Mouse (Mus musculus) heart, embryonic 15.5 days (tissue): ENCODE results near the gene Atrnl1. TPM values are rescaled to one million over a fixed set of nuclear protein-coding genes. Genes with fewer than 3 reads are reported as not detected.

Experiments
- ATAC-seq: fragments of 200-750 bp; cut with Nextera tagmentation; replicated peaks from 2 replicates; pipeline ENCODE4 v1.8.0; 2017; ENCODE audit warnings: low read depth, moderate TSS enrichment; ENCODE audit not compliant: insufficient number of reproducible peaks, insufficient read depth, low FRiP score
- H3K27ac ChIP-seq: fragments of 300-500 bp; sonication (generic); 2 replicates; pipeline ENCODE4 v1.5.1; 2015; ENCODE audit warnings: mild to moderate bottlenecking, inconsistent platforms
- H3K27me3 ChIP-seq: fragments of 300-500 bp; sonication (generic); 2 replicates; pipeline ENCODE4 v1.6.1; 2015; ENCODE audit warnings: inconsistent platforms
- H3K36me3 ChIP-seq: fragments of 300-500 bp; sonication (generic); 2 replicates; pipeline ENCODE4 v1.6.1; 2015; ENCODE audit warnings: mild to moderate bottlenecking, inconsistent platforms
- H3K4me1 ChIP-seq: fragments of 300-500 bp; sonication (generic); replicated peaks from 2 replicates; pipeline ENCODE4 v1.6.1; 2015; ENCODE audit warnings: inconsistent platforms
- H3K4me2 ChIP-seq: fragments of 300-500 bp; sonication (generic); 2 replicates; pipeline ENCODE4 v1.6.1; 2015; ENCODE audit warnings: inconsistent platforms, mild to moderate bottlenecking, moderate library complexity
- H3K4me3 ChIP-seq: fragments of 300-500 bp; sonication (generic); 2 replicates; pipeline ENCODE4 v1.5.1; 2015; ENCODE audit warnings: mild to moderate bottlenecking, inconsistent platforms
- H3K9ac ChIP-seq: fragments of 300-500 bp; sonication (generic); 2 replicates; pipeline ENCODE4 v1.6.1; 2015; ENCODE audit warnings: mild to moderate bottlenecking, inconsistent platforms
- H3K9me3 ChIP-seq: fragments of 300-500 bp; sonication (generic); replicated peaks from 2 replicates; pipeline ENCODE4 v1.6.1; 2016; ENCODE audit warnings: inconsistent platforms
- WGBS: fragments of 180-500 bp; shearing (Covaris S2); methylation state at CpG from one replicate; pipeline ENCODE4 v1.1.7; 2015; ENCODE audit warnings: mixed read lengths; 5-methylcytosine and 5-hydroxymethylcytosine counted together
- polyA plus RNA-seq: library from polyadenylated mRNA; unstranded; fragments of >200 nt; fragmentation: Nextera tagmentation; extraction: Ambion mirVana; gene quantifications from 2 replicates; pipeline ENCODE4 v1.2.1, GENCODE M21; 2015

Atrnl1 gene
- polyA plus RNA-seq, 1 experiment from 2014 or later, result 2.9 TPM

GRCm38 (mm10) chr19:58064116-58065000 is 453.5 kb downstream of the Atrnl1 start:
- no peaks in the 10 kb centered on the region for H3K36me3 ChIP-seq
- no peak overlapping the region for H3K9ac ChIP-seq
- peaks cover 42% of the 10 kb centered on the region for H3K4me1 ChIP-seq
- H3K9me3 ChIP-seq, result no peaks in the 10 kb centered on the region
- WGBS, result 13% methylated on average over 16 of the region's 16 CpGs
- peak overlapping the region; percentile 11; the same call in 1 of the 2 replicates for H3K4me3 ChIP-seq
- H3K4me2 ChIP-seq, result peak overlapping the region; percentile 40
- H3K27ac ChIP-seq, result peak overlapping the region; percentile 77
- H3K27me3 ChIP-seq, result no peaks in the 10 kb centered on the region
- ATAC-seq, result peak; percentile 45; the same call in 1 of the 2 replicates

GRCm38 (mm10) chr19:58065001-58065314 is 454.1 kb downstream of the Atrnl1 start:
- Histone ChIP-seq H3K4me1 (peaks cover 42% of the 10 kb centered on the region), H3K36me3 (no peaks in the 10 kb centered on the region), H3K9ac (no peak overlapping the region), H3K27ac (peak overlapping the region; percentile 77), H3K4me3 (no peak overlapping the region; the same call in 1 of the 2 replicates), H3K9me3 (no peaks in the 10 kb centered on the region), H3K4me2 (peak overlapping the region; percentile 40), H3K27me3 (no peaks in the 10 kb centered on the region)
- no peak for ATAC-seq
- 31% methylated on average over 5 of the region's 5 CpGs for WGBS

DNA sequence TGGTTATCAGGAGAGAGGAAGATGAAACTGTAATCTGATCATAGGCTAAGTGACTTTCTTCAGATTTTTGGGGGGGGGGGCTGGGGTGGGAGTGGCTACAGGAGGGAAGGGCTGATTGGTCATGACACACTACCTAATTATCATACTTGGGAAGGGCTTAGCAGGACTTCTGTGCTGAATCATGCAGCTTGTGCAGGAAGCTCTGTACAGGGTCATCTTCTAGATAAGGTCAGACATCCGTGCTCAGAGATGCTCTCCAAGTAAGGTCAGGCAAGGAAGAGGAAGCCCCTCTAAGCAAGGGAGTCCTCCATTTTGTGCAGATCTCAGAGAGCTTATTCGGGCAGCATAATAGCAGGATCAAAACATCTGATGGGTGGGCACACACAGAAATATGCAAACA is 454.7 kb downstream of the Atrnl1 start:
- H3K9me3 ChIP-seq, result no peaks in the 10 kb centered on the region
- H3K27me3 ChIP-seq, result no peaks in the 10 kb centered on the region
- 72% methylated on average over 2 of the region's 2 CpGs for WGBS
- no peaks in the 10 kb centered on the region for H3K36me3 ChIP-seq
- no peak overlapping the region for H3K9ac ChIP-seq
- H3K4me1 ChIP-seq, result peaks cover 37% of the 10 kb centered on the region
- no peak for ATAC-seq
- H3K4me3 ChIP-seq, result no peak overlapping the region
- no peak overlapping the region for H3K4me2 ChIP-seq
- no peak overlapping the region for H3K27ac ChIP-seq

DNA sequence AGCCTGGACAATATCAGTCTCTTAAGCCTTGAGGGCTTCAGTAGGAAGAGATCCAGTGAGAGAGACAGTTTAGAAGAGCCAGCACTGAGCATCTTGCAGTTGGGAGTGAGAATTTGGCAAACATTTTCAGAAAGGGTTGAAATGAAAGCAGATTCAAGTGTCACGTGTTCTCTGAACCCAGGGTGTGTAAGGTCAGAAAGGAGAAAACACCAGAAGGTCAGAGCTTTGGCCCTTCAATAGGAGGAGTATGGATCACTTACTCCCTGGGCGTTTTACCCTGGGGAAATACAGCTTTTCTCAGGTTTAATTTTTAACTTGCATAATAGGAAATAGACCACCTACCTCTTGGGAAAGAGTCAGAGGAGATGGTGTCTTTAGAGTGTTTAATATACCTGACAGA is 457.3 kb downstream of the Atrnl1 start:
- no peaks in the 10 kb centered on the region for H3K36me3 ChIP-seq
- 78% methylated on average over 2 of the region's 2 CpGs for WGBS
- no peaks in the 10 kb centered on the region for H3K27me3 ChIP-seq
- H3K4me3 ChIP-seq, result no peak overlapping the region
- no peaks in the 10 kb centered on the region for H3K9me3 ChIP-seq
- H3K9ac ChIP-seq, result no peak overlapping the region
- H3K27ac ChIP-seq, result no peak overlapping the region
- H3K4me2 ChIP-seq, result no peak overlapping the region
- ATAC-seq, result no peak
- H3K4me1 ChIP-seq, result peaks cover 27% of the 10 kb centered on the region

DNA sequence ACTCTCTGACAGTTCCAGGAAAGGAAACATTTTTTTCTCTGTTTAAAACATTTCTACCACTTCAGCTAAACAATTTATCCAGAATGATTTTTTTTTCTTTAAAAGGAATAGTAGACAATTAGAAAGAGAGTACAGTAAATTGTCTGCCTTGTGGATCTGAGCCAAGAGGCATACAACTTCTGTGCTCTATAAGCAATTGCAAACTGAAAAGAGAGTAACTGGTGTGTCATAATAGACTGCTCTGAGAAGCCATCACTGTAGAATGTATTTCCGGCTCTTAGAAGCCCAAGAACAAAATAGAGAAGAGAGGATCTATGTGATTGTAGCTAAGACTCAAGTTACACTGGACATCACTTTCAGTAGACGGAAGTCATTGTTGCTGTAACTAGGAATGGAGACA is 458.1 kb downstream of the Atrnl1 start:
- whole genome bisulfite sequencing, result 84% methylated on average over 2 of the region's 2 CpGs
- H3K27me3 ChIP-seq, result no peaks in the 10 kb centered on the region
- no peak for ATAC-seq
- H3K4me3 ChIP-seq, result no peak overlapping the region
- H3K36me3 ChIP-seq, result no peaks in the 10 kb centered on the region
- no peak overlapping the region for H3K9ac ChIP-seq
- H3K4me2 ChIP-seq, result no peak overlapping the region
- no peak overlapping the region for H3K27ac ChIP-seq
- H3K9me3 ChIP-seq, result no peaks in the 10 kb centered on the region
- peaks cover 21% of the 10 kb centered on the region for H3K4me1 ChIP-seq

GRCm38 (mm10) chr19:58072404-58072803 is 461.6 kb downstream of the Atrnl1 start:
- Histone ChIP-seq H3K4me1 (0 out of 2 replicates have a peak, but pooled peaks cover 3% of the 10 kb centered on the region), H3K9ac (no peak overlapping the region), H3K36me3 (no peaks in the 10 kb centered on the region), H3K9me3 (no peaks in the 10 kb centered on the region), H3K27ac (no peak overlapping the region), H3K4me2 (no peak overlapping the region), H3K4me3 (no peak overlapping the region), H3K27me3 (no peaks in the 10 kb centered on the region)
- WGBS, result 73% methylated on average over 5 of the region's 5 CpGs
- ATAC-seq, result no peak

DNA sequence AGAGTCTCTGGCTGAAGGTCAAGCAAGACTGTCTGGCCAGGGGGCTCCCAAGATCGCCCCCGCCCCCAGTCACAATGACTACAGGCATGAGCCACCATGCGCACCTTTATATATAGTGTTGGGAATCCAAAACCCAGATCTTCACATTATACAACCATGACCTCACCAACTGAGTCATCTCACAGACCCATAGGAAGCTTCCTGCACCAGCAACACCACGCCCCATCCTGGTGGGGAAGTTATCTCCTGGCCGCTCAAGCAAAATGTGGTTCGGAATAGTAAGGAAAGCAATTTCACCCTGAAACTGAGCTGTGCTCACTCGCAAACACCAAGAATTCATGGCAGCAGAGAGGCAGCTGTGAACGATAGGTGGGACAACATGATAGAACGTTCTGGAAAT is 462.0 kb downstream of the Atrnl1 start:
- Histone ChIP-seq H3K36me3 (no peaks in the 10 kb centered on the region), H3K9ac (no peak overlapping the region), H3K4me1 (0 out of 2 replicates have a peak, but pooled peaks cover 3% of the 10 kb centered on the region), H3K27me3 (no peaks in the 10 kb centered on the region), H3K27ac (no peak overlapping the region), H3K4me2 (no peak overlapping the region), H3K4me3 (no peak overlapping the region), H3K9me3 (no peaks in the 10 kb centered on the region)
- ATAC-seq, result no peak
- whole genome bisulfite sequencing, result 76% methylated on average over 9 of the region's 9 CpGs

DNA sequence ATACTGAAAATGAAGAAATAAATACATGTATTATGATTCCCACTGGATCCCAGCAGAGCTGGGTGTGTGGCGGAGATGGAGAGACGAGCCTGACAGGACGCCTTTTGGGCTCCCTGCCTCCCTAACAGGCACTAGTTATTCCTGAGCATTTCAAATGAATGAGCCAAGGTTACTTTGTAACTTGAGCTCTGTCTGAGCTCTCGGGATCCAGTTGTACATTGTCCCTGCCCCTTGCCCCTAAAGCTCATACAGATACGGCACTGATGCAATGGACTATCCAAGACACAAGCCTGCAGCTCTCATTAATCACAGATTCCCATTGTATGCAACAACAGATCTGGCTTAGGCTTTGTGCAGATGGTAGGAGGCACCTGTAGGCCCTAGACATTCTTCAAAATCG is 464.4 kb downstream of the Atrnl1 start:
- no peak overlapping the region for H3K4me2 ChIP-seq
- H3K4me1 ChIP-seq, result 0 out of 2 replicates have a peak, but pooled peaks cover 3% of the 10 kb centered on the region
- H3K27me3 ChIP-seq, result no peaks in the 10 kb centered on the region
- no peak overlapping the region for H3K4me3 ChIP-seq
- WGBS, result 67% methylated on average over 6 of the region's 6 CpGs
- no peaks in the 10 kb centered on the region for H3K36me3 ChIP-seq
- no peaks in the 10 kb centered on the region for H3K9me3 ChIP-seq
- no peak for ATAC-seq
- no peak overlapping the region for H3K9ac ChIP-seq
- H3K27ac ChIP-seq, result no peak overlapping the region

DNA sequence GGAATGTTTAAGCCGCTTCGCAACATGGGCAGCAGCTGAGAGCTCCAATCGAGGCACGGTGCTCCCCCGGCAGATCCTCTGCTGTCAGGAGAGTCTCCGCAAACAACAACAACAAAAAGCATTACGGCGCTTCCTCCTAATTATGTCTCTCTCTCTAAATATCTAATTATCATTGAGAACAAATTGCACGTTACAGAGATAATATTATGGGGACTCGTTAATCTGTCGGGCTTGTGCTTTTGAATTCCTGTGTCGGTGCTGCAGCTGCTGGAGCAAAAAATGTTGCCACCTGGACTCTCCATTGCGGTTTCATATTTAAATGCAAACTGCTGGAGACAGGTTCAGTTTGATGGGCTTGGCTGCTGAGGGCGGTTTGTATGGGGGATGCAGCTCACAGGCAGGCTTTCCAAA is 466.1 kb downstream of the Atrnl1 start:
- H3K9me3 ChIP-seq, result no peaks in the 10 kb centered on the region
- WGBS, result 75% methylated on average over 14 of the region's 14 CpGs
- H3K9ac ChIP-seq, result no peak overlapping the region
- no peaks in the 10 kb centered on the region for H3K27me3 ChIP-seq
- no peak overlapping the region for H3K27ac ChIP-seq
- no peak overlapping the region for H3K4me2 ChIP-seq
- 0 out of 2 replicates have a peak, but pooled peaks cover 3% of the 10 kb centered on the region for H3K4me1 ChIP-seq
- no peak for ATAC-seq
- H3K36me3 ChIP-seq, result no peaks in the 10 kb centered on the region
- H3K4me3 ChIP-seq, result no peak overlapping the region

DNA sequence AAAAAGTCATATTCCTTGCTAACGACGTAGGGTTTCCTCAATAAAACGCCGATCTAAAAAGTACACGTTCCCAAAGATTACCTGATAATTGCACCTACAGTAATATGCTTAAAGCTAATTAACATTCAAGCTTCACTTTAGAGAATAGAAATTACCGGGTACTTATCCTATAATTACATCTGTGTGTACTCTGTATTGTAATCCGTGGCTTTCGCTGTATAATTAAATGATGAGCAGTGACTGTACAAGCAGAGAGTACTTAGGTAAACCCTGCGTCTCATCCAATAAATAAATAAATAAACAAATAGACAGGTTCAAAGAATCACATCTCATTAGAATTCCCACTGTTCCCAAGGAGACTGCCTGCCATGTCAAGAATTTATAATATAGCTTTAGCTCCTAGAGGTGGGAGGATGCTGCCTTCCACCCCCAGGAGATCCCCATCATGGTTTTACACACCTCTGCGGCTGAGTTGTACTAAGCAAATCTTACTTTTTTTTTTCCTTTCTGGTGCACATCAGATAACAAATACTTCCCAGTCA is 466.8 kb downstream of the Atrnl1 start:
- Histone ChIP-seq H3K4me3 (no peak overlapping the region), H3K4me1 (0 out of 2 replicates have a peak, but pooled peaks cover 2% of the 10 kb centered on the region), H3K4me2 (no peak overlapping the region), H3K9me3 (no peaks in the 10 kb centered on the region), H3K27me3 (no peaks in the 10 kb centered on the region), H3K36me3 (no peaks in the 10 kb centered on the region), H3K9ac (no peak overlapping the region), H3K27ac (no peak overlapping the region)
- WGBS, result 92% methylated on average over 10 of the region's 10 CpGs
- ATAC-seq, result no peak

DNA sequence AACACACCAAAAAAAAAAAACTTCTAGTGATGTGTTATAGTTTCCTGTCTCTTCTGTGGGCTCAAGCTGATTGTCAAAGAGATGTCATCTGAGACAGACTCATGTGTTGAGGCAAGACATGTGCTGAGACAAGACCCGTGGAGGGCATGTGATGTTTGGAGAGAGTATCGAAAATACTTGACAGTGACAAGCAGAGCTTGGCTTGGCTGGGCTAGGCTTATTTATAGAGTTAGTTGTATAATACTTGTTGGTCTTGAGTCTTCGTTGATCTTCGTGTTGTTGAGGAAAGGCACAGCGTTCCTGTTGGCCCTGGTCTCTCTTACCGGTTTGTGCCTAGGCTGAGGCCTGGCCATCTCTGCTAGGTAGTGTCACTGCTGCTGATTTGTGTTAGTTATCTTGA is 469.3 kb downstream of the Atrnl1 start:
- no peaks in the 10 kb centered on the region for H3K4me1 ChIP-seq
- no peak overlapping the region for H3K4me3 ChIP-seq
- H3K4me2 ChIP-seq, result no peak overlapping the region
- H3K9me3 ChIP-seq, result no peaks in the 10 kb centered on the region
- H3K36me3 ChIP-seq, result no peaks in the 10 kb centered on the region
- no peak overlapping the region for H3K27ac ChIP-seq
- no peak for ATAC-seq
- no peak overlapping the region for H3K9ac ChIP-seq
- H3K27me3 ChIP-seq, result no peaks in the 10 kb centered on the region
- WGBS, result 87% methylated on average over 6 of the region's 6 CpGs

GRCm38 (mm10) chr19:58082751-58083150 is 471.9 kb downstream of the Atrnl1 start:
- no peak overlapping the region for H3K9ac ChIP-seq
- no peak overlapping the region for H3K27ac ChIP-seq
- no peaks in the 10 kb centered on the region for H3K36me3 ChIP-seq
- H3K9me3 ChIP-seq, result no peaks in the 10 kb centered on the region
- no peaks in the 10 kb centered on the region for H3K27me3 ChIP-seq
- H3K4me2 ChIP-seq, result no peak overlapping the region
- H3K4me1 ChIP-seq, result no peaks in the 10 kb centered on the region
- no peak for ATAC-seq
- WGBS, result 93% methylated on average over 19 of the region's 19 CpGs
- no peak overlapping the region for H3K4me3 ChIP-seq
